In genomic region chr11:77493512-77494343, GRCm38 (mm10) we compare ENCODE assay signal across 7 mouse cellular contexts. TPM values are rescaled to one million over a fixed set of nuclear protein-coding genes. Genes with fewer than 3 reads are reported as not detected.
A peak's percentile ranks its signal among the peaks of the same experiment; 100 is the strongest.
DNase-seq lines count a peak whose midpoint lies in the region; ATAC-seq lines count a peak whose summit lies in the region.

Git1 (plus strand) TSS chr11:77493562.

- ATAC-seq in forebrain, embryonic 13.5 days: no peak

- DNase-seq in MN1 (ENCODE audit: low spot score): peak; percentile 48
- DNase-seq in adrenal gland, postnatal 4 days (ENCODE audit: low spot score in 2 of 2): no peak
- no peak for DNase-seq in heart, postnatal 25 days (ENCODE audit: low spot score)
- DNase-seq in layer of hippocampus, postnatal 25 days (ENCODE audit: extremely low spot score in 1 of 2, low spot score in 1 of 2): peak; percentile 51 to 61
- DNase-seq in lung, postnatal 4 days: peak; percentile 63 to 72
- DNase-seq in right cerebral cortex, postnatal 4 days: peak; percentile 54

- peaks cover 76% of the 10 kb centered on the region for H3K4me1 ChIP-seq in forebrain, embryonic 13.5 days

- no peaks in the 10 kb centered on the region for H3K27me3 ChIP-seq in forebrain, embryonic 13.5 days

- WGBS in forebrain, embryonic 13.5 days: 1% methylated on average over 29 of the region's 74 CpGs

- peak within 1 kb of the TSS; percentile 99 for H3K4me2 ChIP-seq in forebrain, embryonic 13.5 days

- peak within 1 kb of the TSS; percentile 97 for H3K4me3 ChIP-seq in forebrain, embryonic 13.5 days

- H3K9ac ChIP-seq in forebrain, embryonic 13.5 days: peak within 1 kb of the TSS; percentile 98

- peak within 1 kb of the TSS; percentile 85 for H3K27ac ChIP-seq in forebrain, embryonic 13.5 days

- 0 out of 2 replicates have a peak, but pooled peaks cover 3% of the 10 kb centered on the region for H3K36me3 ChIP-seq in forebrain, embryonic 13.5 days (ENCODE audit: poor library complexity, severe bottlenecking)

- no peaks in the 10 kb centered on the region for H3K9me3 ChIP-seq in forebrain, embryonic 13.5 days (replicated peaks)

- intact Hi-C loops in heart, postnatal 25 days (cut with DNase I): no loop called here

RNA-seq across cellular contexts. Expression of gene Git1, which starts in this region (rescaled TPM):
- total RNA-seq in adrenal gland, postnatal 4 days (2021): 10 to 100 TPM; 79.8 to 87.9 TPM
- 12.9 and 14.6 TPM in 2 replicates for polyA plus RNA-seq in forebrain, embryonic 13.5 days (2015; fragmentation: Nextera tagmentation; extraction: Ambion mirVana)
- 10 to 100 TPM; 51.3 TPM for total RNA-seq in heart, postnatal 25 days (2021)
- total RNA-seq in layer of hippocampus, postnatal 25 days (2021): 100 to 1,000 TPM; 272 to 274 TPM

Comparison
In these comparisons a context has a peak if more than half of its experiments do, and no peak if none do; other contexts are left out.
1. DNase-seq: peak in MN1 (single experiment), layer of hippocampus, postnatal 25 days (2 of 2), lung, postnatal 4 days (2 of 2) and right cerebral cortex, postnatal 4 days (single experiment); none in adrenal gland, postnatal 4 days (0 of 2) and heart, postnatal 25 days (single experiment).